Mouse (Mus musculus) hindbrain, postnatal 0 days (tissue): ENCODE measurements around the gene Sae1. TPM values are rescaled to one million over a fixed set of nuclear protein-coding genes. Genes with fewer than 3 reads are reported as not detected.
A peak's percentile ranks its signal among the peaks of the same experiment; 100 is the strongest.

ENCODE experiments used
- ATAC-seq: fragments of 200-750 bp; cut with Nextera tagmentation; 2 replicates; pipeline ENCODE4 v1.8.0; 2017; ENCODE audit warnings: mild to moderate bottlenecking, moderate TSS enrichment, moderate library complexity
- DNase-seq: peaks from one replicate; pipeline ENCODE4 v3.0.0-alpha.2; 2015; ENCODE audit warnings: low spot score
- H3K27ac ChIP-seq: fragments of 300-500 bp; sonication (generic); 2 replicates; pipeline ENCODE4 v1.5.1; 2014; ENCODE audit warnings: mild to moderate bottlenecking
- H3K27me3 ChIP-seq: fragments of 300-500 bp; sonication (generic); 2 replicates; pipeline ENCODE4 v1.6.1; 2014; ENCODE audit warnings: low read length, mixed read lengths; ENCODE audit not compliant: insufficient read depth
- H3K36me3 ChIP-seq: fragments of 300-500 bp; sonication (generic); 2 replicates; pipeline ENCODE4 v1.6.1; 2014; ENCODE audit warnings: low read length, mixed read lengths; ENCODE audit not compliant: insufficient read depth
- H3K4me1 ChIP-seq: fragments of 300-500 bp; sonication (generic); 2 replicates; pipeline ENCODE4 v1.6.1; 2014; ENCODE audit warnings: antibody characterized with exemption, low read length, mixed read lengths; ENCODE audit not compliant: insufficient read depth
- H3K4me2 ChIP-seq: fragments of 300-500 bp; sonication (generic); 2 replicates; pipeline ENCODE4 v1.6.1; 2014; ENCODE audit warnings: low read depth, mild to moderate bottlenecking, low read length, moderate library complexity, mixed read lengths
- H3K4me3 ChIP-seq: fragments of 300-500 bp; sonication (generic); 2 replicates; pipeline ENCODE4 v1.5.1; 2014; ENCODE audit warnings: low read length
- H3K9ac ChIP-seq: fragments of 300-500 bp; sonication (generic); replicated peaks from 2 replicates; pipeline ENCODE4 v1.6.1; 2014; ENCODE audit warnings: mild to moderate bottlenecking, low read length, moderate library complexity, mixed read lengths
- H3K9me3 ChIP-seq: fragments of 300-500 bp; sonication (generic); 2 replicates; pipeline ENCODE4 v1.6.1; 2016; ENCODE audit warnings: low read length, mixed read lengths
- CTCF ChIP-seq: IDR thresholded peaks from 2 replicates; pipeline ENCODE4 v1.5.1; 2016; ENCODE audit warnings: antibody characterized with exemption, control low read depth, low read depth
- WGBS: fragments of 180-500 bp; shearing (Covaris S2); extraction: QIAGEN DNeasy Blood & Tissue Kit; methylation state at CpG from one replicate; pipeline ENCODE4 v1.1.7; 2014; 5-methylcytosine and 5-hydroxymethylcytosine counted together
- polyA plus RNA-seq: library from polyadenylated mRNA; unstranded; fragments of >200 nt; fragmentation: Nextera tagmentation; extraction: Ambion mirVana; gene quantifications from 2 replicates; pipeline ENCODE4 v1.2.1, GENCODE M21; 2015
- total RNA-seq: library from RNA; depleted of rRNA; stranded (reverse); fragments of >200 nt; gene quantifications from 2 replicates; pipeline ENCODE4 v1.2.3, GENCODE M21; 2014

Sae1 gene
- total and polyA plus RNA-seq, 2 experiments from 2014 or later = 88.6 to 215 TPM

- Histone ChIP-seq H3K4me1 (peaks cover 7% of the 10 kb centered on the region; the same call in 1 of the 2 replicates), H3K4me2 (peak overlapping the region; percentile 63), H3K4me3 (peak overlapping the region; percentile 37), H3K9me3 (no peaks in the 10 kb centered on the region), H3K9ac (peak overlapping the region; percentile 45), H3K36me3 (no peaks in the 10 kb centered on the region), H3K27me3 (no peaks in the 10 kb centered on the region), H3K27ac (peak overlapping the region; percentile 72)
- WGBS = 1% methylated on average over 51 of the region's 52 CpGs
- DNase-seq = peak; percentile 97
- peak; percentile 93 for ATAC-seq
- TF ChIP-seq CTCF = no peak
Observed at GRCm38 (mm10) chr7:16299419-16300035, 88.1 kb downstream of the Sae1 start.

DNA sequence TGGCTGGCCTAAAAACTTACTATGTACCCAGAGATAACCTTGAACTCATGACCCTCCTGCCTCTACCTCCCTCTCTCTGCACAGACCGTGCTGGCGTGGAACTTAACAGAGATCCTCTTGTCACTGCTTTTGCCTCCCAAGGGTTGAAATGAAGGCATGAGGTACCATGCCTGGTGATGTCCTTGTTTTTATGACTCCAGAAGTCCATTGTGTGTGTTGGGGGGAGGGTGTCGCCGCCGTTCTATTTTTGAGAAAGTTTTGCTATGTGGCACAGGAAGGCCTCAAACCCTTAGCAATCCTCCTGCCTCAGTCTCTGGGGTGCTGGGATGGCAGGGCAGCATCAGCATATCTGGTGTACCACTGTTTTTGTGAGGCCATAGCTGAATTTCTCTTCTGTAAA, 88.7 kb downstream of the Sae1 start:
- Histone ChIP-seq H3K36me3 (no peaks in the 10 kb centered on the region), H3K27me3 (no peaks in the 10 kb centered on the region), H3K9me3 (no peaks in the 10 kb centered on the region), H3K4me1 (peaks cover 7% of the 10 kb centered on the region; the same call in 1 of the 2 replicates), H3K4me3 (peak overlapping the region; percentile 37; the same call in 1 of the 2 replicates), H3K27ac (peak overlapping the region; percentile 63), H3K4me2 (peak overlapping the region; percentile 63), H3K9ac (peak overlapping the region; percentile 45; the same call in 1 of the 2 replicates)
- no peak for ATAC-seq
- TF ChIP-seq CTCF = no peak
- 73% methylated on average over 5 of the region's 5 CpGs for WGBS
- no peak for DNase-seq

GRCm38 (mm10) chr7:16297616-16298015, 90.0 kb downstream of the Sae1 start:
- H3K36me3 ChIP-seq = no peaks in the 10 kb centered on the region
- peaks cover 7% of the 10 kb centered on the region; the same call in 1 of the 2 replicates for H3K4me1 ChIP-seq
- H3K9me3 ChIP-seq = no peaks in the 10 kb centered on the region
- no peak overlapping the region for H3K9ac ChIP-seq
- no peak overlapping the region for H3K4me2 ChIP-seq
- DNase-seq (no peak), ATAC-seq (no peak)
- peak overlapping the region; percentile 71; the same call in 1 of the 2 replicates for H3K27ac ChIP-seq
- H3K4me3 ChIP-seq = no peak overlapping the region
- no peak for TF ChIP-seq CTCF
- H3K27me3 ChIP-seq = no peaks in the 10 kb centered on the region
- 65% methylated on average over 2 of the region's 2 CpGs for WGBS

DNA sequence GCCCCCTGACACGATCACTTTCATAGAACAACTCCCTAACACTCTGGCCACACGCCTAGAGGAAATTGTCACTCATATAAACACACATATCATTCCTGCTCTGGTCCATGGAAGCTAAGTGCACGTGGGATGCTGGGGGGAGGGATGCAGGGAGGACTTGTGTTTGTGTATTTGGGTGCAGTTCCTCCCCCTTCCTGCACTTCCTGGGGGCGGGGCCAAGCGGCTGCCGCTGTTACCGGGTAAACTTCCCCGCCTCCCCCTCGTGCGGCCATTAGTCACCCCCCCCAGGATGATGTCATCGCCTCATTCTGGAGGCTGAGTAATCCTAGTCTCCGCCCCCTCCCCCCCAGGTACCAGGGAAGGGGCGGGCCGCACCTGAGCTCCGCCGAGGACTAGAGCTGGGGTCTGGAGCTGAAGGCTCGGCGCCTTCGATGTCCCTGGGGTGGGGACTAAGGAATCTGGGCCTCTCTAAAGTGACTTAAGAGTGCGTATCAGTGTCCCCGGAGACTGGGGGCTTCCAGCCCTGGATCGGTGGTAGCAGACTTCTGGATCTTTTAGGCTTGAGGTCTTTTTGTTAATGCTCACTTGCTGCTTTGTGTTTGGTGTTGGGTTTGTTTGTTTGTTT, 90.7 kb downstream of the Sae1 start:
- peak; percentile 65 for ATAC-seq
- under 1% methylated on average over 21 of the region's 22 CpGs for WGBS

DNA sequence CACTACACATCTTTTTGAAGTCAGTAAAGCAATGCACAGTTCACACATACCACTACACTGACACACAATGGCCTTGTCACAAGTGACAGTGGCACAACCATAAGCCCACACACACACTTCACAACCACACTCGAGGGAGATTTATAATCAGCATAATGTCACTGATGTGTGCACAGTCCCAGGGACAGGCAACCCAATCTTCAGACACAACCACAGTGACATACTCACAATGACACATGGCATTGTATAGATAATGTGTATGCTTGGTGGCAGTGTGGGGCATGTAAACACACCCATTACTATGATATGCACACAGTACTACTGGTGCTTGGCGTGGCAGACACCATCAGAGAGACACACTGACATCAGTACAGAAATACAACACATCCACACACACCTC, 91.5 kb downstream of the Sae1 start:
- Histone ChIP-seq H3K36me3 (no peaks in the 10 kb centered on the region), H3K4me1 (peaks cover 7% of the 10 kb centered on the region; the same call in 1 of the 2 replicates), H3K4me3 (no peak overlapping the region), H3K4me2 (peak overlapping the region; percentile 61), H3K9ac (peak overlapping the region; percentile 33; the same call in 1 of the 2 replicates), H3K27ac (peak overlapping the region; percentile 71; the same call in 1 of the 2 replicates), H3K27me3 (no peaks in the 10 kb centered on the region), H3K9me3 (no peaks in the 10 kb centered on the region)
- no peak for TF ChIP-seq CTCF
- 43% methylated on average over 2 of the region's 2 CpGs for WGBS
- ATAC-seq = no peak
- DNase-seq = no peak

More for the DNA sequence above, 90.7 kb downstream of the Sae1 start:
- H3K4me2 ChIP-seq = peak overlapping the region; percentile 61
- H3K4me1 ChIP-seq = peaks cover 7% of the 10 kb centered on the region; the same call in 1 of the 2 replicates
- H3K4me3 ChIP-seq = peak overlapping the region; percentile 33
- no peaks in the 10 kb centered on the region for H3K27me3 ChIP-seq
- no peaks in the 10 kb centered on the region for H3K9me3 ChIP-seq
- H3K9ac ChIP-seq = peak overlapping the region; percentile 33; the same call in 1 of the 2 replicates
- H3K27ac ChIP-seq = peak overlapping the region; percentile 71
- DNase-seq = peak; percentile 95
- TF ChIP-seq CTCF = peak; percentile 60
- no peaks in the 10 kb centered on the region for H3K36me3 ChIP-seq

- peak overlapping the region; percentile 37; the same call in 1 of the 2 replicates for H3K9ac ChIP-seq
- DNase-seq (peak; percentile 85), ATAC-seq (peak; percentile 11; the same call in 1 of the 2 replicates)
- H3K4me1 ChIP-seq = peaks cover 7% of the 10 kb centered on the region; the same call in 1 of the 2 replicates
- no peaks in the 10 kb centered on the region for H3K36me3 ChIP-seq
- WGBS = 2% methylated on average over 40 of the region's 41 CpGs
- peak overlapping the region; percentile 35 for H3K4me3 ChIP-seq
- peak overlapping the region; percentile 57 for H3K4me2 ChIP-seq
- peak overlapping the region; percentile 66 for H3K27ac ChIP-seq
- no peaks in the 10 kb centered on the region for H3K27me3 ChIP-seq
- no peaks in the 10 kb centered on the region for H3K9me3 ChIP-seq
- TF ChIP-seq CTCF = no peak
Observed at GRCm38 (mm10) chr7:16295321-16295900, 92.2 kb downstream of the Sae1 start.
